Mouse (Mus musculus): Measurements from ENCODE around the gene Anapc15-ps. TPM values are rescaled to one million over a fixed set of nuclear protein-coding genes. Genes with fewer than 3 reads are reported as not detected.

Anapc15-ps gene
- polyA plus RNA-seq, 2 experiments = not detected

DNA sequence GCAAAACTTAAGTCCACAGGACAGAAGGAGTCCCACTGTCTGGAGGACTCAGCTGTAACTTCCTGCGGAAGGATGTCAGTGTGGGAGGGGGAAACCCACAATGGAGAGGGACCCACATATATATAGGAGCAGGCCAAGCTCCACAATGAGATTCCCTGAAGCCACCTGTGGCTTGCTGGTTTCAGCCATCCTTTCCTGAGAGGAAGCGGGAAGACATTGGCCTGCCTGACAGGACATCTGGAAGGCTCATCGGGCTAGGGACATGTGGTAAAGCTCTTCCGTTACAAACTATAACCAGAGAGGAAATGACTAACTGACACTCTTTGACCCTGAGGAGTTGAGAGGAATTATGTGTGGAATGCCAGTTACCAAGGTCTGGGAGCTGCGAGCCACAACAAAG is 34.8 kb upstream of the Anapc15-ps start:
- H3K27me3 ChIP-seq (ENCODE audit: control insufficient read depth, insufficient read depth, low read length) = no peaks in the 10 kb centered on the region
- no peaks in the 10 kb centered on the region for H3K9me3 ChIP-seq (ENCODE audit: control insufficient read depth, low read length)
- no peaks in the 10 kb centered on the region for H3K36me3 ChIP-seq (replicated peaks; ENCODE audit: control insufficient read depth, insufficient read depth, low read depth)
- TF ChIP-seq CTCF (IDR thresholded peaks at IDR 0.05; ENCODE audit: low read depth) (no peak), EP300 (IDR thresholded peaks at IDR 0.05; ENCODE audit: low read depth) (no peak)
- no peak overlapping the region for H3K4me2 ChIP-seq (ENCODE audit: low read depth)
- H3K4me3 ChIP-seq (ENCODE audit: insufficient read depth in 1 of 2, low read depth in 2 of 2, low read length in 2 of 2) = no peak overlapping the region
- DNase-seq (ENCODE audit: low read depth in 3 of 3, low spot score in 3 of 3) = no peak
- no peak overlapping the region for H3K9ac ChIP-seq (replicated peaks)
- 32% methylated on average over 5 of the region's 5 CpGs for WGBS (ENCODE audit: insufficient replicate concordance)
- H3K4me1 ChIP-seq (replicated peaks; ENCODE audit: control insufficient read depth in 2 of 2, insufficient read depth in 2 of 2, low read length in 1 of 2) = 0 out of 4 replicates have a peak, but pooled peaks cover 0 to 8% of the 10 kb centered on the region in 2 experiments
- H3K27ac ChIP-seq = no peak overlapping the region
- ATAC-seq (ENCODE audit: insufficient read depth) = no peak

DNA sequence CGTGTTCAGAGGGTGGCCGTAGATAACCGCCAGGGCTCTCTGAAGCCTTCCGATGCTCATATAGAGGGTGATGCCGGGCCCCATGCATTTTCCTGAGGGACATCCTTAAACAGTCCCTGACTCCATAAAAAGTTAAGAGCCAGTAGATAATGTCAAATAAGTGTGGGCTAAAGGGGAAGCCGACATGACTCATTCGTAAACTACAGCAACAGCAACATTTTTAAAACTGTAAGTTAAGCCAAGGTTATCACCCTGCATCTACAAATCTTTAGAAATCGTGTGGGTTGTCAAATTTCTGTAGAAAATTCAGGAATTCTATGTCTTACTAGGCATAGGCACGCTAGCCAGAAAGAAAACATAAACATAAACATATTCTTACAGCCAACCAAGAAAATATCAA is 33.6 kb upstream of the Anapc15-ps start:
- Histone ChIP-seq H3K4me1 (replicated peaks; ENCODE audit: control insufficient read depth in 2 of 2, insufficient read depth in 2 of 2, low read length in 1 of 2) (0 out of 4 replicates have a peak, but pooled peaks cover 0 to 8% of the 10 kb centered on the region in 2 experiments), H3K27me3 (ENCODE audit: control insufficient read depth, insufficient read depth, low read length) (no peaks in the 10 kb centered on the region), H3K4me2 (ENCODE audit: low read depth) (no peak overlapping the region), H3K9ac (replicated peaks) (no peak overlapping the region), H3K9me3 (ENCODE audit: control insufficient read depth, low read length) (no peaks in the 10 kb centered on the region), H3K36me3 (replicated peaks; ENCODE audit: control insufficient read depth, insufficient read depth, low read depth) (no peaks in the 10 kb centered on the region), H3K27ac (no peak overlapping the region), H3K4me3 (ENCODE audit: insufficient read depth in 1 of 2, low read depth in 2 of 2, low read length in 2 of 2) (no peak overlapping the region)
- DNase-seq (ENCODE audit: low read depth in 3 of 3, low spot score in 3 of 3) = no peak
- TF ChIP-seq EP300 (IDR thresholded peaks at IDR 0.05; ENCODE audit: low read depth) = no peak
- TF ChIP-seq CTCF (IDR thresholded peaks at IDR 0.05; ENCODE audit: low read depth) = no peak
- WGBS (ENCODE audit: insufficient replicate concordance) = 63% methylated on average over 9 of the region's 9 CpGs
- no peak for ATAC-seq (ENCODE audit: insufficient read depth)

DNA sequence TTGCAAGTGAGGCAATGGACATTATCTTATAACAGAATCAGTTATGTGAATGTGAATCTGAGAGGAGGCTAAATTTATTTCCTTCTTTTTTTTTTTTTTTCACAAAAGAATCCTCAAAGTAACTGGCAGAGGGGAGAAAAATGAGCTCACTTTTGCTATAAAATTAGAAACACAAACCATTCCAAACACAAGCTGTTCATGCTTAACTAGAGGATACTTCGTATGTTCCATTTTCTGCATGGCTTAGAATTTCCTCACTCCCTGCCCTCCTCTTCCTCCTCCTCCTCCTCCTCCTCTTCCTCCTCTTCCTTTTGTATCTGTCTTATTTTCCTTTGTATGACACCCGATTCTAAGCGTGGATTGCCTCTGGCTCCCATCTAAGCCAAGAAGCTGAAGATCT is 32.5 kb upstream of the Anapc15-ps start:
- 59% methylated on average over 3 of the region's 3 CpGs for whole genome bisulfite sequencing (ENCODE audit: insufficient replicate concordance)
- no peak overlapping the region for H3K4me3 ChIP-seq (ENCODE audit: insufficient read depth in 1 of 2, low read depth in 2 of 2, low read length in 2 of 2)
- H3K4me1 ChIP-seq (replicated peaks; ENCODE audit: control insufficient read depth in 2 of 2, insufficient read depth in 2 of 2, low read length in 1 of 2) = 0 out of 4 replicates have a peak, but pooled peaks cover 0 to 8% of the 10 kb centered on the region in 2 experiments
- H3K4me2 ChIP-seq (ENCODE audit: low read depth) = no peak overlapping the region
- no peaks in the 10 kb centered on the region for H3K9me3 ChIP-seq (ENCODE audit: control insufficient read depth, low read length)
- DNase-seq (ENCODE audit: low read depth in 3 of 3, low spot score in 3 of 3) (no peak), ATAC-seq (ENCODE audit: insufficient read depth) (no peak)
- TF ChIP-seq EP300 (IDR thresholded peaks at IDR 0.05; ENCODE audit: low read depth) (no peak), CTCF (IDR thresholded peaks at IDR 0.05; ENCODE audit: low read depth) (no peak)
- no peak overlapping the region for H3K27ac ChIP-seq
- no peaks in the 10 kb centered on the region for H3K27me3 ChIP-seq (ENCODE audit: control insufficient read depth, insufficient read depth, low read length)
- no peaks in the 10 kb centered on the region for H3K36me3 ChIP-seq (replicated peaks; ENCODE audit: control insufficient read depth, insufficient read depth, low read depth)
- H3K9ac ChIP-seq (replicated peaks) = no peak overlapping the region

DNA sequence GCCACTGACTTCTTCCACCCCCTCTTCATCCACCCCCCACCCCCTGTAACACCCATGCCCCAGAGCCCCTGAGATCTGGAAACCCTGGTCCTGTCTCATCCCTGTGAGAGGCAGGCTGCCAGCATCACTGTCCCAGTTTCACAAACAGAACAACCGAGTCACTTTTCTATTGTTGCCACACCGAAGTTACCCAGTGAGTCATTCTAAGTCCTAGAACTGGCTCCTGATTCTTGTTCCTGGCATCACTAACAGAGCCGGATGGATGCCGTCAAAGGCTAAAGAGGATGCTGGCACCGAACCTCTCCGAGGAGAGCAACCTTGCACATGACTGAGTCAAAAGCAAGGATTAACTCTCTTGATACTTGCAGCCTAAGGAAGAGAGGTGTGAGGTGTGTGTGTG is 31.6 kb upstream of the Anapc15-ps start:
- ATAC-seq (ENCODE audit: insufficient read depth) = no peak
- TF ChIP-seq EP300 (IDR thresholded peaks at IDR 0.05; ENCODE audit: low read depth) (no peak), CTCF (IDR thresholded peaks at IDR 0.05; ENCODE audit: low read depth) (no peak)
- no peaks in the 10 kb centered on the region for H3K36me3 ChIP-seq (replicated peaks; ENCODE audit: control insufficient read depth, insufficient read depth, low read depth)
- no peaks in the 10 kb centered on the region for H3K27me3 ChIP-seq (ENCODE audit: control insufficient read depth, insufficient read depth, low read length)
- no peak overlapping the region for H3K9ac ChIP-seq (replicated peaks)
- WGBS (ENCODE audit: insufficient replicate concordance) = 81% methylated on average over 6 of the region's 6 CpGs
- no peaks in the 10 kb centered on the region for H3K9me3 ChIP-seq (ENCODE audit: control insufficient read depth, low read length)
- no peak overlapping the region for H3K27ac ChIP-seq
- no peak for DNase-seq (ENCODE audit: low read depth in 3 of 3, low spot score in 3 of 3)
- no peak overlapping the region for H3K4me2 ChIP-seq (ENCODE audit: low read depth)
- H3K4me1 ChIP-seq (replicated peaks; ENCODE audit: control insufficient read depth in 2 of 2, insufficient read depth in 2 of 2, low read length in 1 of 2) = 0 out of 4 replicates have a peak, but pooled peaks cover 0 to 8% of the 10 kb centered on the region in 2 experiments
- H3K4me3 ChIP-seq (ENCODE audit: insufficient read depth in 1 of 2, low read depth in 2 of 2, low read length in 2 of 2) = no peak overlapping the region

DNA sequence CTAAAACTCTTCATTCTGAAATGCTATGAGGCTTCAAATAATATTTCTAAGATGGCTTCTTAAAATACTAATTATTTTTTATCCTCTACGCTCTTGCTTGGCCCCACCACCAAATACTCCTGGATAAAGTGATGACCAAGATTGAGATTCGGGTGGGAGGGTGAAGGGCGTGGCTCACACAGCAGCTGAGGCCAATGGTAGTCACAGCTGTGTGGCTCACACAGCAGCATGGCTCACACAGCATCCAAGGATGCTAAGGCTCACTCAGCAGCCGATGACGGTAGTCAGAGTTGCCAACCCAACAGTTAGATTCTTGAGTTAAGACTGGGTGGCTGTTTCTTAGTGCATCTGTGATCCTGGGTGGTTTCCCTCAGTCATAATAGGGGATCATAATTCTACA is 30.5 kb upstream of the Anapc15-ps start:
- 79% methylated on average over 5 of the region's 5 CpGs for WGBS (ENCODE audit: insufficient replicate concordance)
- ATAC-seq (ENCODE audit: insufficient read depth) = no peak
- Histone ChIP-seq H3K4me3 (ENCODE audit: insufficient read depth in 1 of 2, low read depth in 2 of 2, low read length in 2 of 2) (no peak overlapping the region), H3K9me3 (ENCODE audit: control insufficient read depth, low read length) (no peaks in the 10 kb centered on the region), H3K27me3 (ENCODE audit: control insufficient read depth, insufficient read depth, low read length) (no peaks in the 10 kb centered on the region), H3K27ac (no peak overlapping the region), H3K4me1 (replicated peaks; ENCODE audit: control insufficient read depth in 2 of 2, insufficient read depth in 2 of 2, low read length in 1 of 2) (0 out of 4 replicates have a peak, but pooled peaks cover 0 to 5% of the 10 kb centered on the region in 2 experiments), H3K4me2 (ENCODE audit: low read depth) (no peak overlapping the region), H3K9ac (replicated peaks) (no peak overlapping the region), H3K36me3 (replicated peaks; ENCODE audit: control insufficient read depth, insufficient read depth, low read depth) (no peaks in the 10 kb centered on the region)
- no peak for DNase-seq (ENCODE audit: low read depth in 3 of 3, low spot score in 3 of 3)
- TF ChIP-seq CTCF (IDR thresholded peaks at IDR 0.05; ENCODE audit: low read depth) (no peak), EP300 (IDR thresholded peaks at IDR 0.05; ENCODE audit: low read depth) (no peak)

Data from liver, embryonic 14.5 days (tissue).